Mouse (Mus musculus) liver, embryonic 11.5 days (tissue): ENCODE data around the gene Slc16a5. TPM values are rescaled to one million over a fixed set of nuclear protein-coding genes. Genes with fewer than 3 reads are reported as not detected.
"Not testable (repeated sequence)": the region's sequence is repeated elsewhere in the genome, so short reads cannot be mapped to it uniquely, and the experiment has no call there.

Experiments used
- ATAC-seq: fragments of 200-750 bp; cut with Nextera tagmentation; replicated peaks from 2 replicates; pipeline ENCODE4 v1.8.0; 2017; ENCODE audit warnings: moderate number of reproducible peaks, mild to moderate bottlenecking, moderate TSS enrichment, moderate library complexity; ENCODE audit not compliant: low FRiP score
- DNase-seq: peaks from one replicate; pipeline ENCODE4 v3.0.0-alpha.2; 2017; ENCODE audit warnings: low spot score
- H3K27ac ChIP-seq: fragments of 300-500 bp; sonication (generic); 2 replicates; pipeline ENCODE4 v1.5.1; 2014; ENCODE audit warnings: mild to moderate bottlenecking, low read depth, low read length, control low read depth
- H3K27me3 ChIP-seq: fragments of 300-500 bp; sonication (generic); replicated peaks from 2 replicates; pipeline ENCODE4 v1.6.1; 2014; ENCODE audit warnings: low read length, mixed read lengths; ENCODE audit not compliant: control insufficient read depth, insufficient read depth
- H3K36me3 ChIP-seq: fragments of 300-500 bp; sonication (generic); 2 replicates; pipeline ENCODE4 v1.6.1; 2014; ENCODE audit warnings: mild to moderate bottlenecking, low read length, moderate library complexity, mixed read lengths; ENCODE audit not compliant: control insufficient read depth, insufficient read depth
- H3K4me1 ChIP-seq: fragments of 300-500 bp; sonication (generic); replicated peaks from 2 replicates; pipeline ENCODE4 v1.6.1; 2014; ENCODE audit warnings: low read length, mixed read lengths; ENCODE audit not compliant: control insufficient read depth, insufficient read depth
- H3K4me2 ChIP-seq: fragments of 300-500 bp; sonication (generic); 2 replicates; pipeline ENCODE4 v1.6.1; 2014; ENCODE audit warnings: mild to moderate bottlenecking, control low read depth, moderate library complexity
- H3K4me3 ChIP-seq: fragments of 300-500 bp; sonication (generic); 2 replicates; pipeline ENCODE4 v1.5.1; 2014; ENCODE audit warnings: low read depth, low read length, control low read depth
- H3K9ac ChIP-seq: fragments of 300-500 bp; sonication (generic); 2 replicates; pipeline ENCODE4 v1.6.1; 2014; ENCODE audit warnings: low read depth, low read length, control low read depth
- H3K9me3 ChIP-seq: fragments of 300-500 bp; sonication (generic); 2 replicates; pipeline ENCODE4 v1.6.1; 2016; ENCODE audit warnings: low read length, inconsistent platforms, mixed read lengths; ENCODE audit not compliant: control insufficient read depth
- WGBS: fragments of 180-500 bp; shearing (Covaris S2); extraction: QIAGEN DNeasy Blood & Tissue Kit; methylation state at CpG from one replicate; pipeline ENCODE4 v1.1.7; 2014; 5-methylcytosine and 5-hydroxymethylcytosine counted together
- polyA plus RNA-seq: library from polyadenylated mRNA; unstranded; fragments of >200 nt; fragmentation: Nextera tagmentation; extraction: Ambion mirVana; gene quantifications from 2 replicates; pipeline ENCODE4 v1.2.1, GENCODE M21; 2014

Slc16a5 gene
- polyA plus RNA-seq, 1 experiment from 2014 or later, result not detected

DNA sequence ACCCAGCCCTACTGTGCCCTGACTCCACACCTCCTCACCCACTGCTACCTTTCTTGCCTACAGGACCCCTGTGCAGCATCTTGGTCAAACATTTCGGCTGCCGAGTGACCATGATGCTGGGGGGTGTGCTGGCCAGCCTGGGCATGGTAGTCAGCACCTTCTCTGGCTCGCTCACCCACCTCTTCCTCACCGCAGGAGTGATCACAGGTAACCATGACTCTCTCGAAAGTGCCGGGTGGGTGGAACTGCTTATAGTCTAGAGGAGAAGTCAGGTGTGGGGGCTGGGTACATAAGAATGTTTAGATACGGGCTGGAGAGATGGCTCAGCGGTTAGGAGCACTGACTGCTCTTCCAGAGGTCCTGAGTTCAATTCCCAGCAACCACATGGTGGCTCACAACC lies 2.6 kb downstream of the Slc16a5 start:
- no peak overlapping the region for H3K4me2 ChIP-seq
- no peak for ATAC-seq
- H3K4me3 ChIP-seq, result no peak overlapping the region
- H3K4me1 ChIP-seq, result no peaks in the 10 kb centered on the region
- H3K9ac ChIP-seq, result no peak overlapping the region
- DNase-seq, result no peak
- H3K9me3 ChIP-seq, result no peaks in the 10 kb centered on the region
- WGBS, result 83% methylated on average over 8 of the region's 8 CpGs
- H3K27ac ChIP-seq, result no peak overlapping the region
- no peaks in the 10 kb centered on the region for H3K36me3 ChIP-seq
- H3K27me3 ChIP-seq, result peaks cover 10% of the 10 kb centered on the region; the same call in 1 of the 2 replicates

DNA sequence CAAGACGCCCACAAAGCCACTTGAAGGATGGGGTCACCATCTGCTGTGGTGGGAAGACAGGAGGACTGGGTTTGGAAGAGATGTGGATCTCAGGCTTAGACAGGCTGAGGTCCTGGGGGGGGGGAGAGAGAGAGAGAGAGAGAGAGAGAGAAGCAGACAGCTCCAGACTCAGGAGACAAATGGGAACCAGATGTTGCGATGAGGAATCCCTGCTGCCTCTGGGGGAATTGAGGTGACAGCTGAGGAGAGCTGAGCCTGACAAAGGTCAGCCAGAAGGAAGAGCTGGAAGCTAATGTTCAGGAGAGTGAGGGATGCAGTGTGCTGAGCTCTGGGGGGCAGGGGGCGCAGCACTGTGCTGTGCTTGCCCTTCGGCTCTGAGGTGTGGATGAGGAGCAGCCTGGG lies 4.9 kb downstream of the Slc16a5 start:
- H3K27ac ChIP-seq, result no peak overlapping the region
- H3K9ac ChIP-seq, result no peak overlapping the region
- no peaks in the 10 kb centered on the region for H3K4me1 ChIP-seq
- H3K9me3 ChIP-seq, result no peaks in the 10 kb centered on the region
- 36% methylated on average over 4 of the region's 4 CpGs for WGBS
- no peak overlapping the region for H3K4me2 ChIP-seq
- H3K4me3 ChIP-seq, result no peak overlapping the region
- H3K27me3 ChIP-seq, result peaks cover 6% of the 10 kb centered on the region; the same call in 1 of the 2 replicates
- DNase-seq (no peak), ATAC-seq (no peak)
- no peaks in the 10 kb centered on the region for H3K36me3 ChIP-seq

DNA sequence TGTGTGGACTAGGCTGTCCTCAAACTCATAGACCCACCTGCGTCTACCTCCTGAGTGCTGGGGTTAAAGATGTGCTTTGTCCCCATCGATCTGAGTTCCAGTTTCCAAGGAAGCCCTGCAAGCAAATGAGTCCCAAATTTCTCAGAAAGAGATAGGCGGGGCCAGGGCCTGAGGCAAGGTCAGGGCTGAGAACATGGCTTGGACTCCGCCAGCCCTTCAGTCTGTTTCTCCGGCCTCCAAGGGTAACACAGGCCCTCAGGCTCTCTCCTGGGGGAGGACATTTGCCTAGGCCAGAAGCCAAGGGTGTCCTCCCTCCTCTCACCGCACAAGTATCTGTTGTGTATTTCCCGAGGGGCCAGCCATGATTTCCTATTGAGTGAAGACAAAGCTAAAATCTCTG lies 9.9 kb downstream of the Slc16a5 start:
- Histone ChIP-seq H3K9ac (no peak overlapping the region), H3K36me3 (no peaks in the 10 kb centered on the region), H3K27me3 (no peaks in the 10 kb centered on the region), H3K4me2 (no peak overlapping the region), H3K4me3 (no peak overlapping the region), H3K4me1 (peaks cover 15% of the 10 kb centered on the region), H3K9me3 (no peaks in the 10 kb centered on the region), H3K27ac (no peak overlapping the region)
- WGBS, result 83% methylated on average over 7 of the region's 7 CpGs
- ATAC-seq (no peak), DNase-seq (no peak)

DNA sequence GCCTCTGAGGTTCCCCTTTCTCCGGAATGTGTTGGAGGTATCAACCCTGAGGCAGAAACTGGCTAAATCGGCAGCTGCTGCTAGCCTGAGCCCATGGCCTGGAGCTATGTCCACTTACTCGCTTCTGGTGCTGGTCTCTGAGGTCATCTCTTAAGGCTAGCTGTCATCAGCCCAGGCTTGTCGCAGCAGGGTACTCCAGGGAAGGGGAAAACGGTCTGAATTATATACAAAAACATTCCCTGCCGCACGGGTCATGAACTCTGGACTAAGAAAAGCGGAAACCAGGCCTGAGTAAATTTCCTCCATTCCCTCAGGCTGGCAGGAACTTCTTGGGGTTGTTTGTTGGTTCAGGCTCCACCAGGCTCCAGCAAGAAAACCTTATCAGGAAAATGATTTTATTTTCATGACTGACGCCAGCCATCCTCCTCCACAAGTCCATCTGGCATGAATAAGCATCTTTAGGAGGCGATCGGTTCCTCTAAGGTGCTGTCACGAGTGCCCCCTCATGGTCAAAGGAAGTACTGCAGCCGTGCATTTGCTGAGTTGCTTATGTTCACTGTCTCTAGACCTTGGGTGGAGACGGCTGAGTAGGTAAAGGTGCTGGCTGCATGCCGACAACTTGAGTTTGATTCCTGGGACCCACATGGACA lies 11.5 kb downstream of the Slc16a5 start:
- Histone ChIP-seq H3K36me3 (no peaks in the 10 kb centered on the region), H3K4me1 (peaks cover 15% of the 10 kb centered on the region), H3K4me2 (no peak overlapping the region), H3K27me3 (no peaks in the 10 kb centered on the region), H3K4me3 (no peak overlapping the region), H3K27ac (0 out of 2 replicates have a peak overlapping the region, but pooled peaks have one; percentile 2), H3K9me3 (no peaks in the 10 kb centered on the region), H3K9ac (no peak overlapping the region)
- DNase-seq (peak; percentile 85), ATAC-seq (peak; percentile 52)
- WGBS, result 23% methylated on average over 15 of the region's 15 CpGs

DNA sequence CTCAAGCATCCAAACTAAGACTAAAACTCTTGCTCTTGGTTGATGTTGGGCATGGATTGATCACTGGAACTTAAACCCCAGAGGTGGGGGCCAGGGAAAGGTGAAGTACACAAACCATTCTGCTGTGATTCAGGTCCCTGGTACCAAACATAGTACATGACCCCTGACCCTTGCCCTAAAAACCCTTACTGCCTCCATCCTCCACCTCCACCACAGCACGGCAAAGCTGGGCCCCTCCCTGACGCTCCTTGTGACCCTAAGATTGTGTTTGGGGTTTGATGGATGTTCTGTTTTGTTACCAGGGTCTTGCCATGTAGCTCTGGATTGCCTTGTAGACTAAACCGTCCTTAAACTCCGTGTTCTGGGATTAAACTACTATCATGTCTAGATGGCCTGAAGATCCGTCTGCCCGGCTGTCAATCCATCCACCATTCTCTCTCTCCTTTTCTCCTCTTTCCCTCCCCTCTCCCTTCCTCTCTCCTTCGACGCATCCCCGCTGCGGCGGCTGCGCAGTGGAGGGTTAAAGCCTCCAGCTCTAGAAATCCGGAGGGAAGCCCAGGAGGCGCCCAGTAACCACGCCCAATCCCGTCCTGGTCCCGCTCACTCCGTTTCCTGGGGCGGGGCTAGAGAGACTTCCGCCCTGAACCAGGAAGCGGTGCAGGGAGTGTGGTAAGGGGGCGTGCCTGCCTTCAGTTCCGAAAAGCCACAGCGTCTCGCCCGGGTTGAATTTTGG lies 12.9 kb downstream of the Slc16a5 start, which contains the start of gene Armc7:
Gene Armc7 (plus strand): TSS at position 643 of the 733 bp plus-strand sequence.
- Histone ChIP-seq H3K4me1 (peaks cover 15% of the 10 kb centered on the region), H3K27me3 (no peaks in the 10 kb centered on the region), H3K4me2 (peak within 1 kb of the TSS; percentile 75), H3K9ac (peak within 1 kb of the TSS; percentile 84), H3K27ac (peak within 1 kb of the TSS; percentile 65), H3K4me3 (peak within 1 kb of the TSS; percentile 88), H3K9me3 (no peaks in the 10 kb centered on the region), H3K36me3 (no peaks in the 10 kb centered on the region)
- 1% methylated on average over 26 of the region's 26 CpGs for WGBS
- ATAC-seq, result peak; percentile 95
- peak; percentile 94 for DNase-seq

DNA sequence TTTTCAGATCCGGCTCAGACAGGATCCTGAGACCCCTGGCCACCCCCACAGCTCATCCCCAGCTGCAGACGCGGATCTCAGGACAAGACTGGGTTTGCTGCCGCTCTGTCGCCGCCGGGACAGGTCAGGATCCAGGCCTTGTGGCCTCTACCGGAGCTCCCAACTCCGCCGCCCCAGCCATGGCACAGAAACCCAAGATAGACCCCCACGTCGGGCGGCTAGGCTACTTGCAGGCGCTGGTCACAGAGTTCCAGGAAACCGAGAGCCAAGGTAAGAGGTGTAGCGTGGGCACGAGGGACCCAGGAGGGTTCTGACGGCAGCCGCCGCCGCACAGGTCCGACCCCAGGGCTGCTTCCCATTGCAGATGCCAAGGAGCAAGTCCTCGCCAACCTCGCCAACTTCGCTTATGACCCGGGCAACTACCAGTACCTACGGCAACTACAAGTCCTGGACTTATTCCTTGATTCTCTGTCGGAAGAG lies 13.5 kb downstream of the Slc16a5 start:
- Histone ChIP-seq H3K9me3 (no peaks in the 10 kb centered on the region), H3K27me3 (no peaks in the 10 kb centered on the region), H3K27ac (peak overlapping the region; percentile 1), H3K4me2 (peak overlapping the region; percentile 75), H3K4me3 (peak overlapping the region; percentile 88), H3K9ac (peak overlapping the region; percentile 84), H3K36me3 (no peaks in the 10 kb centered on the region), H3K4me1 (peaks cover 15% of the 10 kb centered on the region)
- 3% methylated on average over 28 of the region's 28 CpGs for WGBS
- no peak for DNase-seq
- peak; percentile 40 for ATAC-seq

DNA sequence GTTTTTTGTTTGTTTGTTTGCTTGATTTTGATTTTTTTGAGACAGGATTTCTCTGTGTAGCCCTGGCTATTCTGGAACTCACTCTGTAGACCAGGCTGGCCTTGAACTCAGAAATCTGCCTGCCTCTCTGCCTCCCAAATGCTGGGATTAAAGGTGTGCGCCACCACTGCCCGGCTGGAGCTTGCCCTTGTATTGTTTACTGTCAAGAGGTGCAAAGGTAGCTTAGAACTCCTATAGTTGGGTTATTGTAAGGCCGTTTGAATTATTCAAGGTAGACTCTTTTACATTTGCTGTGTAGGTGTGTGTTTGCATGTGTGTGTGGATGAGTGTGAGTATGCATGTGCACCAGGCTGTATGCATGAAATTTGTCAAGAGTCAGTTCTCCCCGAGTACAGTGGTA lies 14.4 kb downstream of the Slc16a5 start:
- 77% methylated on average over 4 of the region's 4 CpGs for WGBS
- H3K27me3 ChIP-seq, H3K9me3 ChIP-seq, H3K36me3 ChIP-seq, ATAC-seq, H3K27ac ChIP-seq, DNase-seq: not testable (repeated sequence)
- H3K4me1 ChIP-seq, result peaks cover 15% of the 10 kb centered on the region
- H3K4me2 ChIP-seq, result peak overlapping the region; percentile 75
- H3K4me3 ChIP-seq, result peak overlapping the region; percentile 88
- H3K9ac ChIP-seq, result 0 out of 2 replicates have a peak overlapping the region, but pooled peaks have one; percentile 12

DNA sequence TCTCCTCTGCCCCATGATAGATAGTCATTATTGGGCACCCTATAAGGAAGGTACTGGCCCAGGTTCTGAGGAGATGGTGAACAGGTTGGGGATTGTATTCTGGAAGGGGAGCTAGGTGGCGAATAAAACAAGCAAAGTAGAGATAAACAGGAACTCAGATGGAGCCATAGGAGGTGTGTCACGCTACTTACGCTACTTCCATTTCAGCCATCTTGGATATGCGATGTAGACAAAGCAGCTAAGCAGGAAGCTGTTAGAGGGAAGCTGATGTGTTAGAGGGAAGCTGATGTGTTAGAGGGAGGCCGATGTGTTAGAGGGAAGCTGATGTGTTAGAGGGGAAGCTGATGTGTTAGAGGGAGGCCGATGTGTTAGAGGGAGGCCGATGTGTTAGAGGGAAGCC lies 15.1 kb downstream of the Slc16a5 start:
- H3K9me3 ChIP-seq, H3K36me3 ChIP-seq, H3K27me3 ChIP-seq, H3K27ac ChIP-seq, ATAC-seq, H3K9ac ChIP-seq, DNase-seq: not testable (repeated sequence)
- peak overlapping the region; percentile 75; the same call in 1 of the 2 replicates for H3K4me2 ChIP-seq
- peaks cover 15% of the 10 kb centered on the region for H3K4me1 ChIP-seq
- WGBS, result 64% methylated on average over 7 of the region's 7 CpGs
- H3K4me3 ChIP-seq, result peak overlapping the region; percentile 1; the same call in 1 of the 2 replicates
